Mouse (Mus musculus): ENCODE data around the gene Gpr156. TPM values are rescaled to one million over a fixed set of nuclear protein-coding genes. Genes with fewer than 3 reads are reported as not detected.
A peak's percentile ranks its signal among the peaks of the same experiment; 100 is the strongest.

The Gpr156 gene
- polyA plus RNA-seq, 1 experiment from 2014 or later: 1.3 TPM

GRCm38 (mm10) chr16:37879750-37880419, 36.4 kb upstream of the Gpr156 start:
- Histone ChIP-seq H3K36me3 (ENCODE audit: insufficient read depth, low read length) (peaks cover 46% of the 10 kb centered on the region), H3K27me3 (ENCODE audit: insufficient read depth, low read length) (no peaks in the 10 kb centered on the region), H3K9ac (replicated peaks; ENCODE audit: low read length) (no peak overlapping the region), H3K4me1 (ENCODE audit: insufficient read depth, low read length) (no peaks in the 10 kb centered on the region; the same call in 1 of the 2 replicates), H3K4me3 (ENCODE audit: low read length) (no peak overlapping the region), H3K9me3 (ENCODE audit: low read length) (no peaks in the 10 kb centered on the region), H3K27ac (ENCODE audit: low read length) (no peak overlapping the region), H3K4me2 (replicated peaks; ENCODE audit: low read depth, low read length) (no peak overlapping the region)
- ATAC-seq (ENCODE audit: low FRiP score, low TSS enrichment): no peak
- WGBS: 95% methylated on average over 4 of the region's 4 CpGs

GRCm38 (mm10) chr16:37881168-37881567, 35.1 kb upstream of the Gpr156 start:
- Histone ChIP-seq H3K36me3 (ENCODE audit: insufficient read depth, low read length) (peaks cover 46% of the 10 kb centered on the region), H3K9me3 (ENCODE audit: low read length) (no peaks in the 10 kb centered on the region)
- 74% methylated on average over 2 of the region's 2 CpGs for WGBS

GRCm38 (mm10) chr16:37888986-37889385, 27.3 kb upstream of the Gpr156 start:
- Histone ChIP-seq H3K4me3 (ENCODE audit: low read length) (no peak overlapping the region), H3K27ac (ENCODE audit: low read length) (no peak overlapping the region), H3K4me1 (ENCODE audit: insufficient read depth, low read length) (peaks cover 8% of the 10 kb centered on the region; the same call in 1 of the 2 replicates), H3K9ac (replicated peaks; ENCODE audit: low read length) (no peak overlapping the region), H3K4me2 (replicated peaks; ENCODE audit: low read depth, low read length) (no peak overlapping the region), H3K36me3 (ENCODE audit: insufficient read depth, low read length) (0 out of 2 replicates have a peak, but pooled peaks cover 4% of the 10 kb centered on the region), H3K9me3 (ENCODE audit: low read length) (no peaks in the 10 kb centered on the region), H3K27me3 (ENCODE audit: insufficient read depth, low read length) (no peaks in the 10 kb centered on the region)
- no peak for ATAC-seq (ENCODE audit: low FRiP score, low TSS enrichment)
- 50% methylated on average over 3 of the region's 3 CpGs for WGBS

More at GRCm38 (mm10) chr16:37881168-37881567, 35.1 kb upstream of the Gpr156 start:
- no peak overlapping the region for H3K4me3 ChIP-seq (ENCODE audit: low read length)
- no peak overlapping the region for H3K4me2 ChIP-seq (replicated peaks; ENCODE audit: low read depth, low read length)
- ATAC-seq (ENCODE audit: low FRiP score, low TSS enrichment): no peak
- H3K27me3 ChIP-seq (ENCODE audit: insufficient read depth, low read length): no peaks in the 10 kb centered on the region
- no peak overlapping the region for H3K9ac ChIP-seq (replicated peaks; ENCODE audit: low read length)
- no peak overlapping the region for H3K27ac ChIP-seq (ENCODE audit: low read length)
- H3K4me1 ChIP-seq (ENCODE audit: insufficient read depth, low read length): no peaks in the 10 kb centered on the region; the same call in 1 of the 2 replicates

GRCm38 (mm10) chr16:37892667-37893066, 23.6 kb upstream of the Gpr156 start:
- Histone ChIP-seq H3K4me2 (replicated peaks; ENCODE audit: low read depth, low read length) (no peak overlapping the region), H3K36me3 (ENCODE audit: insufficient read depth, low read length) (no peaks in the 10 kb centered on the region), H3K4me1 (ENCODE audit: insufficient read depth, low read length) (peaks cover 8% of the 10 kb centered on the region; the same call in 1 of the 2 replicates), H3K27ac (ENCODE audit: low read length) (no peak overlapping the region), H3K27me3 (ENCODE audit: insufficient read depth, low read length) (no peaks in the 10 kb centered on the region), H3K4me3 (ENCODE audit: low read length) (no peak overlapping the region), H3K9me3 (ENCODE audit: low read length) (no peaks in the 10 kb centered on the region), H3K9ac (replicated peaks; ENCODE audit: low read length) (no peak overlapping the region)
- 58% methylated on average over 2 of the region's 2 CpGs for WGBS
- ATAC-seq (ENCODE audit: low FRiP score, low TSS enrichment): no peak

GRCm38 (mm10) chr16:37893381-37893780, 22.9 kb upstream of the Gpr156 start:
- Histone ChIP-seq H3K27ac (ENCODE audit: low read length) (no peak overlapping the region), H3K9me3 (ENCODE audit: low read length) (no peaks in the 10 kb centered on the region), H3K4me1 (ENCODE audit: insufficient read depth, low read length) (peaks cover 8% of the 10 kb centered on the region; the same call in 1 of the 2 replicates), H3K9ac (replicated peaks; ENCODE audit: low read length) (no peak overlapping the region), H3K4me2 (replicated peaks; ENCODE audit: low read depth, low read length) (no peak overlapping the region), H3K36me3 (ENCODE audit: insufficient read depth, low read length) (no peaks in the 10 kb centered on the region), H3K4me3 (ENCODE audit: low read length) (no peak overlapping the region), H3K27me3 (ENCODE audit: insufficient read depth, low read length) (no peaks in the 10 kb centered on the region)
- WGBS: 53% methylated on average over 6 of the region's 6 CpGs
- ATAC-seq (ENCODE audit: low FRiP score, low TSS enrichment): no peak

GRCm38 (mm10) chr16:37893942-37894341, 22.4 kb upstream of the Gpr156 start:
- H3K27ac ChIP-seq (ENCODE audit: low read length): no peak overlapping the region; the same call in 1 of the 2 replicates
- peaks cover 8% of the 10 kb centered on the region; the same call in 1 of the 2 replicates for H3K4me1 ChIP-seq (ENCODE audit: insufficient read depth, low read length)
- no peaks in the 10 kb centered on the region for H3K27me3 ChIP-seq (ENCODE audit: insufficient read depth, low read length)
- H3K9ac ChIP-seq (replicated peaks; ENCODE audit: low read length): no peak overlapping the region
- H3K4me2 ChIP-seq (replicated peaks; ENCODE audit: low read depth, low read length): no peak overlapping the region
- no peaks in the 10 kb centered on the region for H3K9me3 ChIP-seq (ENCODE audit: low read length)
- no peak overlapping the region for H3K4me3 ChIP-seq (ENCODE audit: low read length)
- 67% methylated on average over 2 of the region's 2 CpGs for WGBS
- no peak for ATAC-seq (ENCODE audit: low FRiP score, low TSS enrichment)
- no peaks in the 10 kb centered on the region for H3K36me3 ChIP-seq (ENCODE audit: insufficient read depth, low read length)

GRCm38 (mm10) chr16:37898790-37899189, 17.5 kb upstream of the Gpr156 start:
- Histone ChIP-seq H3K9me3 (ENCODE audit: low read length) (no peaks in the 10 kb centered on the region), H3K4me2 (replicated peaks; ENCODE audit: low read depth, low read length) (no peak overlapping the region), H3K27me3 (ENCODE audit: insufficient read depth, low read length) (no peaks in the 10 kb centered on the region), H3K9ac (replicated peaks; ENCODE audit: low read length) (no peak overlapping the region), H3K27ac (ENCODE audit: low read length) (peak overlapping the region; percentile 14; the same call in 1 of the 2 replicates), H3K4me1 (ENCODE audit: insufficient read depth, low read length) (peaks cover 5% of the 10 kb centered on the region; the same call in 1 of the 2 replicates), H3K4me3 (ENCODE audit: low read length) (no peak overlapping the region), H3K36me3 (ENCODE audit: insufficient read depth, low read length) (no peaks in the 10 kb centered on the region)
- WGBS: 69% methylated on average over 5 of the region's 5 CpGs
- no peak for ATAC-seq (ENCODE audit: low FRiP score, low TSS enrichment)

- Histone ChIP-seq H3K4me1 (ENCODE audit: insufficient read depth, low read length) (0 out of 2 replicates have a peak, but pooled peaks cover 3% of the 10 kb centered on the region), H3K27me3 (ENCODE audit: insufficient read depth, low read length) (no peaks in the 10 kb centered on the region), H3K4me2 (replicated peaks; ENCODE audit: low read depth, low read length) (no peak overlapping the region), H3K9ac (replicated peaks; ENCODE audit: low read length) (no peak overlapping the region), H3K4me3 (ENCODE audit: low read length) (no peak overlapping the region), H3K9me3 (ENCODE audit: low read length) (no peaks in the 10 kb centered on the region), H3K27ac (ENCODE audit: low read length) (peak overlapping the region; percentile 41; the same call in 1 of the 2 replicates), H3K36me3 (ENCODE audit: insufficient read depth, low read length) (no peaks in the 10 kb centered on the region)
- 13% methylated on average over 2 of the region's 2 CpGs for WGBS
- peak; percentile 78 for ATAC-seq (ENCODE audit: low FRiP score, low TSS enrichment)
Observed at GRCm38 (mm10) chr16:37899357-37899756, 16.9 kb upstream of the Gpr156 start.

- WGBS: 36% methylated on average over 11 of the region's 11 CpGs
- Histone ChIP-seq H3K9me3 (ENCODE audit: low read length) (no peaks in the 10 kb centered on the region), H3K4me3 (ENCODE audit: low read length) (no peak overlapping the region), H3K4me1 (ENCODE audit: insufficient read depth, low read length) (0 out of 2 replicates have a peak, but pooled peaks cover 3% of the 10 kb centered on the region), H3K36me3 (ENCODE audit: insufficient read depth, low read length) (no peaks in the 10 kb centered on the region), H3K27me3 (ENCODE audit: insufficient read depth, low read length) (no peaks in the 10 kb centered on the region), H3K4me2 (replicated peaks; ENCODE audit: low read depth, low read length) (no peak overlapping the region), H3K27ac (ENCODE audit: low read length) (no peak overlapping the region), H3K9ac (replicated peaks; ENCODE audit: low read length) (no peak overlapping the region)
- ATAC-seq (ENCODE audit: low FRiP score, low TSS enrichment): 0 out of 2 replicates have a peak, but pooled peaks have one; percentile 44
Observed at GRCm38 (mm10) chr16:37901318-37901717, 15.0 kb upstream of the Gpr156 start.

GRCm38 (mm10) chr16:37906456-37906855, 9.8 kb upstream of the Gpr156 start:
- no peak for ATAC-seq (ENCODE audit: low FRiP score, low TSS enrichment)

More at GRCm38 (mm10) chr16:37906456-37906855, 9.8 kb upstream of the Gpr156 start:
- H3K27me3 ChIP-seq (ENCODE audit: insufficient read depth, low read length): no peaks in the 10 kb centered on the region
- H3K9ac ChIP-seq (replicated peaks; ENCODE audit: low read length): no peak overlapping the region
- no peak overlapping the region for H3K4me2 ChIP-seq (replicated peaks; ENCODE audit: low read depth, low read length)
- no peak overlapping the region for H3K4me3 ChIP-seq (ENCODE audit: low read length)
- H3K36me3 ChIP-seq (ENCODE audit: insufficient read depth, low read length): no peaks in the 10 kb centered on the region
- H3K9me3 ChIP-seq (ENCODE audit: low read length): 0 out of 2 replicates have a peak, but pooled peaks cover 3% of the 10 kb centered on the region
- no peaks in the 10 kb centered on the region for H3K4me1 ChIP-seq (ENCODE audit: insufficient read depth, low read length)
- H3K27ac ChIP-seq (ENCODE audit: low read length): no peak overlapping the region
- 92% methylated on average over 3 of the region's 3 CpGs for WGBS

Data from kidney, embryonic 16.5 days (tissue).